Mouse (Mus musculus) frontal cortex, adult (tissue): ENCODE measurements around the gene Lpar2.

Experiments
- ATAC-seq: cut with Nextera tagmentation; 2 replicates; pipeline ENCODE4 v1.9.2; 2017; ENCODE audit warnings: mild to moderate bottlenecking, moderate library complexity, mixed read lengths; ENCODE audit not compliant: low TSS enrichment

Gene Lpar2

DNA sequence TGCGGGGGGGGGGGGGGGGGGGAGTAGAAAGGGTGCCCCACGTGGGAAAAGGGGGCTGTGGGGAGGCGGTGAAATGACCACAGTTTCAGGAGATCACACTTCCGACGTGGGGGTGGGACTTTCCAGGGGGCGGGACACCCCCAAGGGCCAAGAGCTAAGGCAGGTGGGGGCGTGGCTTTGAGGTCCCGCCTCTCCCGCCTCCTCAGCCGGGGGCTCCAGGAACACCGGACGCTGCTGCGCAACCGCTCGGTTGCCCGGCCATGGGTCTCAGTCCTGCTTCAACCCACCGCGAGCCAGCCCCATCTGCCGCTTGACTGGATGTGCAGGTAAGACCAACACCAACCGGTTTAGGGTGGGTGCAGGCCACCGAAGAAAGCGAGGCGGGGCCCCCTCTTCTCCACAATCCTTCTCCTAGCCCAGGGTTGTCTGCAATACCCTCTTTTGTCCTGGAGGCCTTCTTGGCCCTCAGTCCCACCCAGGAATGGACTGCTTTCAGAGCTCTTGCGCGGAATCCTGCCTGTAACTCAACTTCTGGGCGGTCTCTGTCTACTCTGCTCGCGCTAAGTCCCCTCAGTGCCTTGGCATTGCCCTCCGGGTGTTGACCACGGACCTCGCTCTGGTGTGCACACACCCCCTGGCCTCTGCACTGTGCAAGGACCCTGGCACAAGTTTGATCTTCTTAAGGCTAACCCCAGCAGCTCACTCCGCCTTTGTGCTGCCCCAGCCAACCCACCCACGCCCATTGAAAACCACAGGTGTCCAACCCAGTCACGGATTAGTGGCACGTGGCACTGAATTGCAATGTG, at the start of gene Lpar2:
Gene Lpar2, plus strand, starts transcription at position 44 of the 806 bp plus-strand sequence.
- peak; percentile 17; the same call in 1 of the 2 replicates for ATAC-seq

DNA sequence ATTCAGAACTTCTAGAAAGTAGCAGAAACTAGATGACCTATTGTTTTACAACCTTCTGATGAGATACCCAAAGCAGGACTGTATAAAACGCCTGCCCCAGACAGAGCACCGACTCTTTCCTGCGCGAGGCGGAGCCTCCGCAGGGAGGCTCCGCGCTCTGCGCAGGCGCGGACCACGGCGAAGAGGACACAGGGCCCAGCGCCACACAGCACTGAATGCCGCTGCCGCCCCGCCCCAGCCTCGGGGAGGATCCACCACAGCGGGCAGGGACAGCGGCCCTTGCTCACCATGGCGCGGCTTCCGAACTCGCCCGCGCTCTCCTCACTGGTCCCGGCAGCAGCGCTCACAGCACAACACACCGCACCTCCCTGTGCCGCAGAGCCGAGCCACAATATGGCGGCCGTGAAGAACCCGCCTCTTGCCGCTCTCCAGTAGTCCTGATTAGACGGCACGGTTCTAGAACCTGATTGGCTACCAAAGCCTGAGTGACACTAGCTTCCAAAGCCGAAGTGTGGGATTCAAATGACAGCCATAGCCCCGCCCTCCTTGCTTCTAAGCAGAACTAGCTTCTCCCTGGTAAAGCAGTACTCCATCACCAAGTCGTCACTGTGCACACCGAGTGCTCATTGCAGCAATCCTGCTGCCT, 47.6 kb upstream of the Lpar2 start, which contains the start of gene Gm20422:
Gene Gm20422, minus strand, starts transcription at position 384 of the 646 bp plus-strand sequence.
- peak; percentile 99 for ATAC-seq

- ATAC-seq = no peak
Measured at GRCm38 (mm10) chr8:69775149-69775534, 47.1 kb upstream of the Lpar2 start.

DNA sequence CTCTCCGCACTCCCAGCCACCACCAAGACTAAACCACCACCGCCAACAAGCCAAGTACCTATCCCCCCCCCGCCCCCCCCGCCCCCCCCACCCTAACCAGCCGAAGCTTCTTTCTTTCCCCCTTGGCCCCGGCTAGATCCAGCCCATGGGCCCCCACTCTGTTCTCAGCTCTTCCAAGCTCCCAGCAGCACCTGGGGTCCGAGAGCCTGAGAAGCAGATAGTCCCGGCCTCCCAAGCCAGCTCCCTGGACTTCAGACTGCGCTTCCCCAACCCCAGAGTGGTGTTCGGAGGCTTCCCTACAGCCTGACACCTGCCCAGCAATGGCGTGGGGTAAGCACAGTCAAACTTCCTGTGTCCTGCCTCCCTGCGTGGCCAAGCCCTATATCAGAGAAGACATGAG, 45.1 kb upstream of the Lpar2 start:
- no peak for ATAC-seq

DNA sequence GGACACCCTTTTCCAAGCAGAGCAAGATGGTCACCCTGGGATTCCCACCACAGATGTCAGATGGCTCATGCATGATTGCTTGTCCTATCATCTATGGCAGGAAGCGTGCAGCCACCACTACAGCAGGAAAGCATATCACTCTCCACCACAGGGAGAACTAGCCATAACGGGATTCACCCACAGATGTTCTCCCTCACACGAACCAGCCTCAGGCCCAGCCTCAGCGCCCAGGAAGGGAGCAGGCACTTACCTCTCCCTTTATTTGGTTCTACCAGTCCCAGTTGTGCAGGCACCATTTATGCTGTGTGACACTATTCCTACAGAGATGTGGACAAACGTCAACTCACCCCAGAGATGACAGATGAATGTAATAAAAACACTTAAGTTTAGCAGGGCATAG, 33.1 kb upstream of the Lpar2 start:
- ATAC-seq = no peak

GRCm38 (mm10) chr8:69789731-69790130, 32.5 kb upstream of the Lpar2 start:
- ATAC-seq = no peak

- no peak for ATAC-seq
Measured at GRCm38 (mm10) chr8:69790364-69790763, 31.9 kb upstream of the Lpar2 start.

DNA sequence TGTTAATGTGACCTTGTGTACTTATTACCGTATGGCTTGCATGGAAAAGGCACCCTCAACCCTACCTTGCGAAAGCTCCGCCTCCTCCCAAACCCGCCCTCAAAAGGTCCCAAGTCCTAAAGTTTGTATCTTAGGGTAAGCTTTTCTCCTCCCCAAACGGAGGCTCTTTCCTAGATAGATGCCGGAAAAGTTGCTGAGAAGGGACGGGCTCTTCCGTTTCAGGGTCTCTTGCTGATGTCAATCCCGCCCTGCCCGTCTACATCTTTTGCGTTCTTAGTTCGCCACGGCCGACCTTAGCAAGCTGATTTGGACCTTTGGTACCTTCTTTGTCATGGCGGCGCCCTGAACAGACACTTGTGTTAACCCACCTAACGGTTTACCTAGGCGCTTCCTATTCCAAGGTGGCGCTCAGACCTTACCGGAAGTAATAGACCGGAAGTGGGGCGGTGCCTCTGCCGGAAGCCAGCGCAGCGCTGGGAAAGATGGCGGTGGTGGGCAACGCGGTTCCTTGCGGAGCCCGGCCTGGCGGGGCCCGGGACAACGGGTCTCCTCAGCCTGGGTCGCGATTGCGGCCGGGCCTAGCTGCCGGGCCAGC, 31.4 kb upstream of the Lpar2 start, which contains the start of the genes Atp13a1 and Zfp866:
Gene Atp13a1, plus strand, starts transcription at position 391 of the 595 bp plus-strand sequence.
Gene Zfp866, minus strand, starts transcription at position 406 of the 595 bp plus-strand sequence.
- ATAC-seq = peak; percentile 98

- ATAC-seq = peak; percentile 44
Measured at GRCm38 (mm10) chr8:69791415-69792068, 30.7 kb upstream of the Lpar2 start.

- ATAC-seq = no peak
Measured at GRCm38 (mm10) chr8:69793666-69794065, 28.6 kb upstream of the Lpar2 start.

- no peak for ATAC-seq
Measured at GRCm38 (mm10) chr8:69794096-69794495, 28.1 kb upstream of the Lpar2 start.

DNA sequence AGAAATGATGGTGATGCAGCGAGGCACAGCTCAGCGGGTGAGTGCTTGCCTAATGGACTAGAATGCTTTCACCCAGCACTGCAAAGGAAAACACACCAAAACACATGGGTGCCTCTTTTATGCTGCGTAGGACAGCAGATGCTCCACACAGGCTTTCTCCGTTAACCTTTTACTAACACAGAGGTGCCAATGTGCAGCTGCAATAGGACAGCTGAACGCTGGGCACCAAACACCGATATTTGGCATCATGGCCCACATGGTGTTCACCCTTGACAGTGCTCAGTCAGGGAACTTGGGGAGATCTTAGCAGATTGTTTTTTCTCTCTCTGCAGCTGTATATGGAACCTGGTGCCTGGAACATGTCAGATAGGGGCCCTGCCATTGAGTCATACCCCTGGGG, 27.3 kb upstream of the Lpar2 start:
- ATAC-seq = no peak

DNA sequence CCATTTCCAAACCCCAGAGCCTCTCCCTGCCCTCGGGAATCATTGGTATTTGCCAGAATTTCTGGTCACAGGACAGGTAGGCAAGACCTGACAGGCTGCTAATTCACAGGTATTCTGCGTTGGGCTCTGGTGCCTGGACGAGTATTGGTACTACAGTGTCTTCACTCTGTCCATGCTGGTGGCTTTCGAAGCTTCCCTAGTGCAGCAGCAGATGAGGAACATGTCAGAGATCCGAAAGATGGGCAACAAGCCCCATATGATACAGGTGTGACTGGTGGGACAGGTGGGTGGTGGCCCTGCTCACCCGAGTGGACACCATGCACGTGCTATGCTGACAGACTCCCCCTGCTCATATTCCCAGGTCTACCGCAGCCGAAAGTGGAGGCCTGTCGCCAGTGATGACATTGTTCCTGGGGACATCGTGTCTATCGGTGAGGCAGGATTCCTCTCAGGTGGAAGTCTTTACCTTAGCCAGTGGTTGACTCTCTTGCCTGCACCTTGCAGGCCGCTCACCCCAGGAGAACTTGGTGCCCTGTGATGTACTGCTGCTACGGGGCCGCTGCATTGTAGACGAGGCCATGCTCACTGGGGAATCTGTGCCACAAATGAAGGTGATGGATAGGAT, 25.4 kb upstream of the Lpar2 start:
- ATAC-seq = no peak

GRCm38 (mm10) chr8:69797661-69798060, 24.6 kb upstream of the Lpar2 start:
- no peak for ATAC-seq

DNA sequence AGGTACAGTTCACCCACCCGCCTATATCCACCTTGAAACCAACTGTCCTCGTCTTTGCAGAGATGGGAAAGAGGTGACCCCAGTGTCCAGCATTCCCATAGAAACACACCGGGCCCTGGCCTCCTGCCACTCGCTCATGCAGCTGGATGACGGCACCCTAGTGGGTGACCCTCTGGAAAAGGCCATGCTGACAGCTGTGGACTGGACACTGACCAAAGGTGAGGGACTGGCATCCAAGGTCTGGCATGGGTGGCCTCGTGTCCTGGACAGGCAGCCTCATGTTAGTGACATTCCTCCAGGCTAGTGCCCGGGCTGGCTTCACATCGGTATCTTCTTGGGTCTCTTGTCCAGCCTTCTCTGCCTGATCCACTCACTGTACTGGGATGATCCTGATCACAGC, 23.0 kb upstream of the Lpar2 start:
- no peak for ATAC-seq

DNA sequence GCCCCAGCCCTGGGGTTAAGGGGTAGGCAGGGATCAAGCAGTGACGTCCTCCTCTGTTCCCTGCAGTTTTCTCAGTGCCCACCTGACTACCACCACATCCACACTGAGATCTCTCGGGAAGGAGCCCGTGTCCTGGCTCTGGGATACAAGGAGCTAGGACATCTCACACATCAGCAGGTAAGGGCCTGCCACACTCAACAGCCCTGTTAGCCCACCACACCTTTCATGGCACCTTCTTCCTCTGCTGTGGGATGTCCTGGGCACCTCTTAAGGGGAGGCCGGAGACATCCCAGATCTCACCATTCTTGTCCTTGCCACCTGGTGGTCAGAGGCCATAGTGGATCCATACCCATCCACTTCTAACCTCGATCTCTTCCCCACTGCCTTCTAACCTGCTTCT, 22.3 kb upstream of the Lpar2 start:
- no peak for ATAC-seq

GRCm38 (mm10) chr8:69801796-69802195, 20.4 kb upstream of the Lpar2 start:
- no peak for ATAC-seq

- ATAC-seq = no peak
Measured at GRCm38 (mm10) chr8:69802216-69802615, 20.0 kb upstream of the Lpar2 start.

- no peak for ATAC-seq
Measured at GRCm38 (mm10) chr8:69803366-69803765, 18.9 kb upstream of the Lpar2 start.

- no peak for ATAC-seq
Measured at GRCm38 (mm10) chr8:69804537-69804936, 17.7 kb upstream of the Lpar2 start.

DNA sequence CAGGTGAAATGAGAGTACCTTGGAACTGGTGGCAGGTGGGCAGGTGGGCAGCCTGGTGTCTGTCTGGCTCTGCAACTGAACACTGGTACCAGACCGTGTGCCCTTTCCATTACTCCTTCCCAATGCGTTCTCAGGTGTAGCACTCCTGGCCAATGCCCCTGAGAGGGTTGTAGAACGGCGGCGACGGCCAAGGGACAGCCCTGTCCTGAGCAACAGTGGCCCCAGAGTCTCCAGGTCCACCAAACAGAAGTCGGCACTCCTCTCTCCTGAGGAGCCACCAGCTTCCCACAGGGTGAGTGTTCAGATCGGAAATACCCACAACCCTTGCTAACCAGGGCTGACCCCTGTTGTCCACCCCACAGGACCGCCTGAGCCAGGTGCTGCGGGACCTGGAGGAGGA, 17.1 kb upstream of the Lpar2 start:
- no peak for ATAC-seq

- no peak for ATAC-seq
Measured at GRCm38 (mm10) chr8:69805491-69805890, 16.7 kb upstream of the Lpar2 start.
